Mouse (Mus musculus) lung, postnatal 36 days (tissue): Measurements from ENCODE around the gene Atxn7l1.

Experiments
- DNase-seq: peaks from one replicate; pipeline ENCODE4 v3.0.0; 2022; ENCODE audit warnings: mixed read lengths

The Atxn7l1 gene

DNA sequence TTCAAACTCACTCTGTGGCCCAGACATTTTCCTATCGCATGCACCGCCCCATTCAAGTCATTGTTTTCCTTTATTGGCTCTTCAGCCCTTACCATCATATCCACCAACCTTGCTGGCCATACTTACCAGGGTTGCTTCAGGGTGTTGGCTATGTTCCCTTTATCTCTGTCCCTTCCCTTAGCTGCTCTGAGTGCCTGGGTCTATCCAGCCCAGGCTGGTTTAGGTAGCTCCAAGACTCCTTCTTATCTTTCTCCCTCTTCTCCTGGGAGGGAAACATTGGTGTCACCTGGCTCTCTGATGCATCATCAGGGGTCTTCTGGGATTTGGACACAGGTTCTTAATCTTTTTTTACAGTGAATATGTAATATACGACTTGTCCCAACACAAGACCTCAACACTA lies 36.6 kb downstream of the Atxn7l1 start:
- DNase-seq = no peak

DNA sequence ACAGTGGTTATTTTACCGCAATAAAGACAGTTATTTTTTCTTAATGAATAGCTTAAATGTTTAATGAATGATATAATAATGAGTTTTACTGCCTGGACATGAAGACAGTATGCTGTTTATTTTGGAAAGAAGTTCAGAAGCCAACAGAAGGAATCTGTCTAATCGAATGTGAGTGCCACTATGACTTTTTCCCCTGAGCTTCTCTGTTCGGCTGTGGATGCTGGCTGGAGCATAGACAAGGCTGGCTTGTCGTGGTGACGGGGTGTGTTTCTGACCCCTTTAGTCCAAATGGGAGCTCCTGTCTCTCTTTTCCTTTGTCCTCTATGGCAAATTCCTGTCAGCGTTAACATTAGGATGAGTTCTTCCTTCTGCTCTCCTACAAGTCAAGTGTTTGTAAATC lies 37.6 kb downstream of the Atxn7l1 start:
- DNase-seq = no peak

DNA sequence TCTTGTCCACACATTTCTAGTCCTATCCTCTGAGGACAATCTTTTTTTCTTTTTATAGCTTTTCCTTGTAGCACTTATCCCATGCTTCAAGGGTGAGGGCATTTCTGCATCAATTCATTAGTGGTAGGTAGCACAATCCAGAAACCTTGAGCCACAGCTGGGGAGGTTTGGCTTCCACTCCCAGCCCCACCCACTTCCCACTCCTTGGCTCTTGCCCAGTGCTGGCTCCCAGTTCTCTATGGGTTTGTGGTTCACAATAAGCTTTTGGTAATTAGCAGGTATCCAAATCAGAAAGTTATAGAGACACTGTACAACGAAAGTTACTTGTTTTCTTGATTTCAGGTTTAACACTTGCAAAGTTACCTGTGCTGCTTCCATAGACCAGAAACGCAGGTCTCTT lies 38.8 kb downstream of the Atxn7l1 start:
- peak; percentile 66 for DNase-seq

DNA sequence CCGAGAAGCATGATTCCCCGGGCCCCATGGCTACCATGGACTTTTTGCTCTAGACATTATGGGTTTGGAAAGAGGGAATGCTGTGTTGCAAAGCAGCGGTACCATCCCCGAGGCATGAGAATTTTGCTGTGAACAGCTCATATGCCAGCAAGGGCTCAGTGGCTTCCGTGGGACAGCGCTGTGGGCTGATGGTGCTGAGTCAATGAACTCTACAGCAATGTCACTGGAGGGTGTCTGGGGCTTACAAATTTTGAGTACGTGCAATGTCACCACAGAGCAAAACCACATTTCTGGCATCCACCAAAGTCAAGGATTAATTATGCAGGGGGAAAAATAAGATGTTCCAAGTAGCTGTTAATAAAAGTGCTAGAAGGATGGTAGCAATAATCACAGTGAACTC lies 42.6 kb downstream of the Atxn7l1 start:
- no peak for DNase-seq

DNA sequence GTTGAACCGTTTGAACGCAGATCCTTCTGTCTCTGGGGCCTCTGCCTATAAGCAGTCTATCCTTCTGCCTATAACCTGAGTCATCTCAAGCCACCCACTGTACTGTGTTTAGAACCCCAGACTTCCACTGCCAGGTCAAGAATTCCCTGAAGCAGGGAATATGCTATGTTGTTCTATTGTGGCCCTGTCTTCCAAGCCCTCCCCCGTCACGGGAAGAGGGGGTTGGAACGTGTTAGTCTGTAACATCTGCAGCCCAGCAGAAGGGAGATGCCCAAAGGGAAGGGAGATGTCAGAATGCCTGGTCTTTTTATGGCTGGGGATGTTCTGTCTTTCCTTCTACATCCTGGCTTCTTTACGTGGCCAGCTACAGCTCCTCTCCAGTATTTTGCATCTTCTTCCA lies 43.1 kb downstream of the Atxn7l1 start:
- no peak for DNase-seq

DNA sequence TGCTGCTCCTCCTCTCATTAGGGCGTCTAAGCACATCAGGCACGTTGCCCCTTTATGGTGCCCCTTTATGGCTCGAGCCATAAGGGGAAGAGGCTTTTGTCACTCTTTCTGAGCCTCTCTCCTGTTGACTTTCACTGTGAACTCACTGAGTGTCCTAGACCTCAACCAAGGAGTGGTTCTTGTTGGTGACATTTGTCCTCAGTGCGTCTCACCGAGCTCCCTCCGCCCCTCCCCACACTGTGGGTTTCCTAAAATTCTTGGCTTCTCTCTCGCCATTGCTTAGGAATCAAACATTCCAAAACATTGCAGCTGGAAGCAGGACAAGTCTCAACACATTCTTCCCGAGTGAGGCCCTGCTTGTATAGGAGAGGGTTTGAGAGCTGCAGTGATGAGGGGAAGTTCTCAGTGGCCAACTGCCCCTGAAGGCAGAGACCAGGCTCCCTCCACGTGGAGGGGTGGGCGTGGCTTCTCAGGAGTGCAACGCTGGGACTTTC lies 46.0 kb downstream of the Atxn7l1 start:
- DNase-seq = peak; percentile 51

DNA sequence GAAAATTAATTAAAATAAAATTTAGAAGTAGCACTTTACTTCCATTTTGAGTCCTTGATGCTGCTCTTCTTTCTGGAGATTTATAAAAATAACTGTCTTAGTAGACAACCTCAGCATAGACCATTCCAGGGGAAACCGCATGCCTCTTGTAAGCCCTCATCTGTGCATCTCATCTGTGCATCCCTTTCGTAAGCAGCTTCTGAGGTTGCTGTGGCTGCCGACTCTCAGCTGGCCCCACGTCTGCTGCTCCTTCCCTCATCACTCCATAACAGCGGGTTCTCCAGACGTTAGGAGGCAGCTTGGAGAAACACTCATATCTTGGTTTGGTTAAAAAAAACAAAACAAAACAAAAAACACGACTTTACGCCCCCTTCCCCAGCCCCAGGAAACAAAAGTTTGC lies 47.7 kb downstream of the Atxn7l1 start:
- no peak for DNase-seq

DNA sequence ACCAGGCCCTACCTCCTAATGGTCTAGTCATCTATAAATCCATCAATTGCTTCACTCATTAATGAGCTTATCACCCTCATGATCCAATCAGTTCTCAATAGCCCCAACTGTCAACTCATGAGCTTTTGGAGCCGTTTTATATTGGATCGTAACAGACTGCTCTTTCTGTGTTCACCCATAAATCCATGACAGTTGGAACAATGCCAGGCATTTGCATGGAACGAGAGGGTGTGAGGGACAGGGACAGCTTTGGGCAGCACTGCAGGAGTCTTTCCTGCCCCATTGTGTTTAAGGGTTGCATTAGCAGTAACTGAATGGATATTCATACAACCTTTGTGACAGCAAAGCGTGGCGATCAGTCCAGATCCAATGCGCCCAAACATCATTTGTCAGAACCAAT lies 49.8 kb downstream of the Atxn7l1 start:
- no peak for DNase-seq

DNA sequence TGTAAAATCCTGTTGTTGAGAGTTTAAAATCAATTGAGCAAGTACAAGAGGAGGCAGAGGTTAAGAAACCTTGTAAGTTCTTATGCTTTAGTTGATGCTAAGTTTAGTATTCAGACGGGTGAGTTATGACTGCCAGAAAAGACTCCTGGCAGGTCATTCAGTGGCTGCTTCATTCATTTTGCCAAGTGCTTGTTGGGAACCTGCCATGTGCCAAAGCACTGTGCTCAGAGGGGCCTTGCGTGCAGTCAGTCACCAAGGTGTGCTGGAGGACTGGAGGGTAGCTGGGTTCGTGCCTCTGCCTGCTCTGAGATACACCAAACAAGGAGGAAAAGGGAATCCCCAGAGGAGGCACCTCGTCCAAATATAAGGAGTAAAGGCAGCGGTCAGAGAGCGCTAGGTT lies 50.3 kb downstream of the Atxn7l1 start:
- DNase-seq = no peak

DNA sequence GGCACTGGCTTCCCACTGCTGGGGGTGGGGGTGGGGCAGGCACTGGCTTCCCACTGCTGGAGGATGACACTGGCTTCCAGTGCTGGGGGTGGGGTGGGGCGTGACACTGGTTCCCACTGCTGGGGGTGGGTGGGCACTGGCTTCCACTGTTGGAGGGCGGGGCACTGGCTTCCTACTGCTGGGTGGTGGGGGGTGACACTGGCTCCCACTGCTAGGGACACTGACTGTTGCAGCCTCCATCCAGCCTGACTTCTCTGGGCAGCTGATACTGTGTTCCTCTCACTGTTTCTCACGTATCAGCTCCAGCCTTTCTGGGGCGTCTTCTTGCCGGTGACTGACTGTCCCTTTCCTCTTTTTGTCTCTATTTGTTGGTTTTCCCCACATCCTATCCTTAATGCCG lies 53.6 kb downstream of the Atxn7l1 start:
- DNase-seq = no peak

DNA sequence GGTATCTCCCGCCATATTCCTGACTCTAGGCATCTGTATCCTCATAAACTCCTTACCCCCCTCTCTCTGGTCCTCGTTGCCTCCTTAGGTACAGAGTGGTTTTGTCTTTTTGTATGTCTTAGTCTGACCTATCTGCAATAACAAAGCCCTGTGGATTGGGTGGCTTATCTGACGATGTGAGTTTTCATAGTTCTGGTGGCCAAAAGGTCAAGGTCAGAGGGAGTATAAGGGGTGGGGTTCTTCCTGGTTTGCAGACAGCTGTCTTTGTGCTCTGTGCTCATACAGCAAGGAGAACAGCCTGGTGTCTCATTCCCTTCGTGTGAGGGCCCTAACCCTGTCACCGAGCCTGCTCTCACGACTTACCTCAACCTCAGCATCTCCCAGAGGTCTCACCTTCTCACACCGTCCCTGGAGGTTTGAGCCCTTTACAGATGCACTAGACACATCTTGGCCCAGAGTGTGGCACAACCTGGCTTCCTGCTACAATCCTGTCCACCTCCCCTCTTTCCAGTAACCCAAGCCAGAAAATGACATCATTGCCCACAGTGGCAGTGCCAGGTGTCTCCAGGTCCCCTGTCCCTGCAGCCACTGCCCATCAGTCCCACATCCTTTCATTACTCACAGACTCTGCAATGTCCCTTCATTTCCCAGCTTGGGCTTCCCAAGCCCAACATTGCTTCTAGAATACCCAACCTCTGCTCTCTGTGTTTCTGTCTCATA lies 54.2 kb downstream of the Atxn7l1 start:
- no peak for DNase-seq

DNA sequence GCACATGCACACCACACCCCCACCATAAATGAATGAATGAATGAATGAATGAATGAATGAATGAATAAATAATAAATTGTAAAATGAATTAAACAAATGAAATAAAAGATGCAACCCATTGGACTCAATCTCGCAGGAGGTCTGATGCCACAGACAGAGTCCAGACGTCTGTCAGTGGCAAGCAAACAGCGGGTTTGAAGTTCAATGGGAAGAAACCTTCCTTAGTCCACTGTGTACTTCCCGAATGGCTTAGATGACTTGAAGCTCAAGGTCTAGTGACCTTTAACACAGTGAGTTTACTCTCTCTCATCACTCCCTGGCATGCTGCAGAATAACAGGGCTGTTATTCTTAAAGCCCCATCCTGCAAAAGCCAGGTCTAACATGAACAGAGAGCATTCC lies 57.8 kb downstream of the Atxn7l1 start:
- DNase-seq = no peak

DNA sequence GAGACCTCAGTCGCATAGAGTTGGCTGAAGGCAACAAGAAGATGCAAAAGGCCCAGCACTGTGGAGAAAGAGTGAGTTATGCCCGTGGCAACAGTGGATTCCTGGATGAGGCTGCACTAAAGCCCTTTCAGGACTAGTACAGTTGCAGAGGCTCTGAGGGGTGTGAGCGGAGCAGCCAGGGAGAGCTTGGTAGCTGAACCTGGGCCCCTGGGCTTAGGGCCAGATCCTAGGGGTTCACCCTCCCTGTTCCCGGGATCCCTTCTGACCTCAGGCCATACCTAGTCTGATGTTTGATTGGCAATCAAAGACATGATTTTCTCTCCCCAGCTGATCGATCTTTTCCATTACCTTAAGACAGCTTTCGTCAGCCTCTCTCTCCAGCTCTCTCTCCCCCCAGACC lies 58.8 kb downstream of the Atxn7l1 start:
- DNase-seq = no peak

DNA sequence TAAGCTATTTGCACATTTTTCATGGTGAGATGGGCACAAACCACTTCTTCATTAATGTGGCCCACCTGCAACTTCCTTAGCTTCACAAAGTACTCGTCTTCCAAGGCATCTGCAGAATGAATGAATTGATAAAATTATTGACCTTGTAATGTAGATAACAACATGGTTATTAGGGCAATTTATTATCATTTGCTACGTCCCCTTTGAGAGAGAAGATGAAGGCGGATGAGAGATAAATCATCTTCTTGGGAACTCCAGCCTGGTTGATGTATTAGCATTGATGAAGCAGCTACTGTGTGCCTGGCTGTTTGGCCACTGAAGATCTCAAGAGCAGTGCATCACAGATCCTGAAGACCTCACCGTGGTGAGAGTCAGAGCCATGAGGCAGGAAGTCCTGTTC lies 63.4 kb downstream of the Atxn7l1 start:
- no peak for DNase-seq

DNA sequence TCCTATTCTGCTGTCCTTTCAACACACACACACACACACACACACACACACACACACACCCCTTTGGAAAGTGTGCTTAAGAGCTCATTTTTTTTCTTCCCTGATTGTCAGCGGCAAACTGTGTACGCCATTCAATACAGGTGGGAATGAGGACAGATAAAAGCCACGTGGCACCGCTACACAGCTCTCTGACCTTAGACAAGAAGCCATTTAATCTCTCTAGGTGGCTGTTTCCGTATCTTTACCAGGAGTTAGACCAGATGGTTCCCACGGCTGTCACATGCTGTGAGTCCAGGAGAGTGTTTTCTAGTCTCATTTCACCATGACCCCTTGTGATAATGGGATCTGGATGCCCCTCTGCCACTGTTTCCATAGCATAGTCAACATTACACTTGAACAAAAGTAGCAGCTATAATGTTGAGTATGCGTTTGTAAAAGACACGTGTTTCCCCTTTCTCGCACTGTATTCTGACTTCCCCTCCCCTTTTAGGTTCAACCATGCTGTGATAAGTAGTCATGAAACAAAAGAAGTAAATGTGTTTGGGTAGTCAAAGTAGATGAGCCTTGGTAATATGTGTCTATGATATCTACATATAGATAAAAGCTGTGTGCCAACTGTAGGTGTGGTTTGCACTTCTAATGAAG lies 70.8 kb downstream of the Atxn7l1 start:
- no peak for DNase-seq

DNA sequence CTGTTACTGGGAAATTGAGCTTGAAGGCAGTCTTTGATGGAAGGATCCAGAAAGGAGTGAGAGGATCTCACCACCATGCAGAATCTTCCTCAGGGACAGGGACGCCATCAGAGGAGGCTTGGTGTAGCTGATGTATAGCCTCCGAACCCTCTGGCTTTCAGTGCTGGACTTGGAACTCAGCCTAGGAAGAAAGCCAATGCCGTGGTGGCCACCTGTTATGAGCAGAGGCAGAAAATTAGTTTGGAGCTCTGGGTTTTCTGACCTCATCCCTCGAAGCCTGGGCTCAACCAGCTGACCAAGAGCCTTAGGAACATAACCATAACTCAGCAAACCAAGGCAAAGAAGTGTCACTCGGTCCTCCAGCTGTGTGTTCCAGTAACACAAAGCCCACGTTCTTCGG lies 71.9 kb downstream of the Atxn7l1 start:
- no peak for DNase-seq

DNA sequence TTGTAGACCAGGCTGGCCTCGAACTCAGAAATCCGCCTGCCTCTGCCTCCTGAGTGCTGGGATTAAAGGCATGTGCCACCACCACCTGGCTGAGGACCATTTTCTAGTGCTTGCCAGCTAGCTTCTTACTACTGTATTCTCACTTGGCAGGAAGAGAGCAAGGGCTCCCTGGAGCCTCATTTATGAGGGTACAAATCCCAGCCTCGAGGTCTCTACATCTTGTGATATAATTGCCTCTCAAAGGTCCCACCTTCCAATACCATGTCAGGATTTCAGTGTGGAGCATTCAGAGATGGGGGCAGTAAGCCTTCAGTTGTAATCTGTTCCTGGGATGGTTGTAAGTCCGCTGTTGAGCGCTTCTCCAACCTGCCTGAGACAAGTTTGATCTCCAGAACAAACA lies 72.6 kb downstream of the Atxn7l1 start:
- DNase-seq = no peak

DNA sequence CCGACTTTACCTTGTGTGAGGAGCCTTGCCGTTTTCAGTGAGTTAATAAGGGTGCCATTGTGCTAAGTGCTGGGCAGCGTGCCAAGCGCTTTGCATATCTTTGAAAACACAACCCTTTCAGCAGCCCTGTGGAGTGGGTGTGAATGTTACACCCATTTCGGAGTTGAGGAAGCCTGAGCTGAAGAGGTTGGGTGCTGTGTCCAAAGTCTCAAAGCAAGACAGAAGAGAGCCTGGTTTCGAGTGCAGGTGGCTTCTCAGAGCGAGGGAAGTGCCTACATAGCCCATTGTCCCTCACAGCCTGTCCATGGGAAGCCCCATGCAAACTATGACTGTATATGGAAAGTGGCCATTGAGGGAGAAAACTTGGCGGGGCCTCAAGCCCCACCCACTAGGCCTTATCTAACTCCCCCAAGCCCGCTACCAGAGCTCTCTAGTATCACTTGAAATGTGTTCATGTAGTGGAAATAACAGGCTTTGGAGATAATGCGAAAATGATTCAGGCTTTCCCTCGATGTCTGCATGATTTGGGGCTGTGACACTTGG lies 73.1 kb downstream of the Atxn7l1 start:
- DNase-seq = peak; percentile 83

DNA sequence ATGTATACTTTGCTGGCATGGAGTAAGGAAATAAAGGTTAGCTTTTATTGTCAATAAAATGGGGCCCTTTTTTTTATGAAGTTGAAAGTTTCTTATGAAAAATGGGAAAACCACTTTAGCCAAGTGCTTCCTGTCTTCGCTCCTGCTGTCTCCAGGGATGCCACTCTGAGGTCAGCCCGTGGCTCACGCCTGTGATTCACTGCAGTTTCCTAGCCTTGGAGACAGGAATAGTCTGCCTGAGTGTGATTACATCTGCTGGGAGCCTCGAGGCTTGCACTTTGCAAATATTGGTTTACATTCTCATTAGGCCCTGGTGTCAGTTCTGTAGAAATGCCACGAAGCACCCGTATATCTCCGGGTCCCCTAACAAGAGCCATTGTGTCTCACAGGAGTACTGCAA lies 74.7 kb downstream of the Atxn7l1 start:
- DNase-seq = no peak

DNA sequence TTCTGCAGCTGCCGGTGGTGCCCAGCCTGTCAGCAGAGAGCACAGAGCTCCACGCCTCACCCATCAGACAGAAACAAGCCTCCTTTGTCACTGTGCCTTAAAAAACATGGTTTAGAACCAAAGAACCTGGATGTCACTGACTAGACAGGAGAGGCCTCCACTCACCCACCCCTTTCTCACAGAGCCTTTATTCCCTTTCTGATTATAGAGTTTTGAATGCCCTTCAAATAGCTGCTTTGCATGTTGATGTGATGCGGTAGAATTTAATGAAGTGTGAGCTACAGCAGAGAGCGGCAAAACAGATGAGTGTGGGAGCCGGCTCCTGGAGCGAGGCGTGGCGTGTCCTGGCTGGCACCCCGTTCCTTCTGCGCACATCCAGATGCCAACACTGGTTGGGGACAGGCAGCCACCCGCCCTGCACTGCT lies 77.6 kb downstream of the Atxn7l1 start:
- no peak for DNase-seq

DNA sequence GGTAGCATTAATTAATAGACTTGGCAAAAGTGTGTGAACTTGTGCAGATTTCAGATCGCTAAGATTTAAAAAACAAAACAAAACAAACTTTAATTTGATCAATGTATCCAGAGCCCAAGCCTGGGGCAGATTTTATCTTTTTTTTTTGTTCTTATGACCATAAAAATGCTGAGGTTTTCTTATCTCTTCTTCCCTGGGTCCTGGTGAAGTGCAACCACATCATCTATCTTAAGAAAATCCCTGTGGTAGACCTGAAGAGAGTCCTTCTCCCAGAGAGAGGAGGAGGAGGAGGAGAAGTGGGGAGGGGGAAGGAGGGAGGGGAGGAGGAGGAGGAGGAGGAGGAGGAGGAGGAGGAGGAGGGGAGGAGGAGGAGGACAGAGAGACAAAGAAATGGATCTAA lies 78.5 kb downstream of the Atxn7l1 start:
- DNase-seq = no peak

DNA sequence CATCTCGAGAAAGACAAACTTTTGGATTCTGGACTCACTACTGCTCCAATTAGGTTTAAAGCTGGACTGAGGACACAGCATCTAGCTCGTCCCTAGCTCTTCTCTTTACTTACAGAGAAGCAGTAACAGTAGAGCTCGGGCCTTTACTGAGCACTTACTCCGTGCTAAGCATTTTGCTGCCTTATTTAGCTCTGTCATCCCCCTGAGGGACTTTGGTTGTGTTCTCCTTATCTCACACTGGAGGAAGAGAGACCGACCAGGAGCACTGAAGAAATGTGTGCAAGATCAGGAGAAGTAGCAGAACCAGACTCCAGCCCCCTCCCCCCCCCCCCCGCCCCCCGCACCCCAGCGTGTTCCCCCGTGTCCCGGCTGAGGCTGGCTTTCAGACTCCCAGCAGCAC lies 79.1 kb downstream of the Atxn7l1 start:
- no peak for DNase-seq

DNA sequence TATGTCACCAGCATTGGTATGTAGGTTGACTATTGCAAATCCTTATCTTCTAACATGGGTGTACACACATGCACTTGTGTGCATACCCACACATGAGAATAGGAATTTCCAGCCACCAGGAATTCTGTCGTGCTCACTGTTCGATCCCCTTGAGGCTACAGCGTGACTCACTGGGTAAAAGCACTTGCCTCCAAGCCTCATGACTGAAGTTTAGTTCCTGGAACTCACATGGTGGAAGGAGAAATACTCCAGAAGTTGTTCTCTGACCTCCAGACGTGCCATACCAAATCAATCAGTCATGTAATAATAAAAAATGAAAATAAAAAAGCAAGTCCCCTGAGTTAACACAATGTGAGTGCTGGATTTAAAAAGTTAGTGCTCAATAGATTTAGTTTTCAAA lies 87.8 kb downstream of the Atxn7l1 start:
- peak; percentile 23 for DNase-seq

DNA sequence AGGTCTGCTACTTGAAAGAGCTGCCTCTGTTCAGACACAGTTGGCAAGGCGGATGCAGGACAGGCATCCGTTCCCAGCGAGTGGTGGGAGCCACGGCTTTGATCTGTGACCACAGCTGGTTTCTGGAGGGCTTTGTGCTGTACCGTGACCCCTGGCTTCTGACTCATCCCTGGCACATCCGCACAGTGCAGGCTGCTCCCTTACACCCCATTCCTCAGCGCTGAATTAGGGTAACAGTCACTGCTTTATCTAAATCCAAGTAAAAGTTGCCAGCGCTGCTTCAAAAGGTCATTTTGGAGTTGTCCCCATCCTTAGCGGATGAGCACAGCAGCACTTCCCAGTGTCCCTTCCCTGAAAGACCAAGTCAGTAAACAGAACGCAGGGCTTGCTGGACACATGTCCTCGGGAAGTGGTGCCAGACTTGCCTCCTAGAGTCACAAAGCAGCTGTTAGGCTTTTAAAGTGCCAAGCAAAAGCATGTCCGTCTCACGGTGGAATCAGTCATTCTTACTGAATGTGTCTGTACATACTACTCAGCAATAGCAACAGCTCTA lies 88.4 kb downstream of the Atxn7l1 start:
- peak; percentile 63 for DNase-seq
